Mouse (Mus musculus): ENCODE data around the gene Txndc8. TPM values are rescaled to one million over a fixed set of nuclear protein-coding genes. Genes with fewer than 3 reads are reported as not detected.

Txndc8 gene
- polyA plus RNA-seq, 1 experiment from 2014 or later = not detected

DNA sequence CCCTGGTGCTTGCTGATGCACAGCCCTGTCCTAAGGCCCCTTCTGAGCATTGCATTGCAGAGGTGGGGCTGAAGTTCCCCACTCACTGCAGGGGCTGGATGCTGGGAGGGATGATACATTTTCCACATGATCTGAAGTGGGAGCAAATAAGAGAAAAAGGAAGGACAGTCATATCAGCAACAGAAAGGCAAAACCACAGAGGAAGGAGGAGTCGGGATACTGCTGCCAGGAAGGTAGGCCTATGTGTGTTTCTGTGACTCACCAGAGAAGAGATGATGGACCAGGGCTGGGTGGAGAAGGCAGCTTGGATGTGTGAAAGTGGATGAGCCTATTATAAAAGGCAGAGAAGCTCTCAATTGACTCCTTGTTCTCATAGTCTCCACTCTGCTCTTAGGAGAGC is 23.8 kb upstream of the Txndc8 start:
- Histone ChIP-seq H3K4me2 (ENCODE audit: low read depth, low read length) (no peak overlapping the region), H3K27ac (ENCODE audit: low read length) (no peak overlapping the region), H3K4me3 (ENCODE audit: low read length) (no peak overlapping the region), H3K27me3 (replicated peaks; ENCODE audit: control insufficient read depth, insufficient read depth, low read length) (no peaks in the 10 kb centered on the region), H3K4me1 (ENCODE audit: control insufficient read depth, insufficient read depth, low read length) (no peaks in the 10 kb centered on the region; the same call in 1 of the 2 replicates), H3K9ac (ENCODE audit: low read depth, low read length) (no peak overlapping the region), H3K9me3 (ENCODE audit: control insufficient read depth, low read length) (no peaks in the 10 kb centered on the region), H3K36me3 (ENCODE audit: control insufficient read depth, insufficient read depth, low read length) (no peaks in the 10 kb centered on the region)
- WGBS = 73% methylated on average over 1 of the region's 1 CpGs
- ATAC-seq = no peak

DNA sequence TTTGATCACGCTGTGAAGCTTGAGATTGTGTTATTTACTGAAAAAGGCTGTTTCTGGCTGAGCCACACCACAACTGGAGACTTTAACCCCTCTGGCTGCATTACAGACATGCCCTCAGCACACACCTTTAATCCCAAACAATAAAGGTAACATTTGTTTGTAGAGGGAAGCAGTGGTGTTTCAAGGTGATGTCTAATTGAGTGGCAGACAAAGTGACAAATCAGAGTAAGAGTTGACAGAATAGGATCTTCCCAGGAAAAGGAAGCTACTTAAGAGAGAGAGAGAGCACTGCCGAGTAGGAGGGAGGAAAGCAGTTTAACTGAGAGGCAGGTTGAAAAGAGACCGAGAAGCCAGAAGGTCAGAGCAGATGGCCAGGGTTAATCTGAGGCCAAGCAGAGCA is 5.4 kb downstream of the Txndc8 start:
- Histone ChIP-seq H3K4me3 (ENCODE audit: low read length) (no peak overlapping the region), H3K36me3 (ENCODE audit: control insufficient read depth, insufficient read depth, low read length) (no peaks in the 10 kb centered on the region), H3K9ac (ENCODE audit: low read depth, low read length) (no peak overlapping the region), H3K4me1 (ENCODE audit: control insufficient read depth, insufficient read depth, low read length) (no peaks in the 10 kb centered on the region), H3K9me3 (ENCODE audit: control insufficient read depth, low read length) (no peaks in the 10 kb centered on the region), H3K27me3 (replicated peaks; ENCODE audit: control insufficient read depth, insufficient read depth, low read length) (no peaks in the 10 kb centered on the region), H3K27ac (ENCODE audit: low read length) (no peak overlapping the region), H3K4me2 (ENCODE audit: low read depth, low read length) (no peak overlapping the region)
- WGBS = 66% methylated on average over 3 of the region's 3 CpGs
- ATAC-seq = no peak

DNA sequence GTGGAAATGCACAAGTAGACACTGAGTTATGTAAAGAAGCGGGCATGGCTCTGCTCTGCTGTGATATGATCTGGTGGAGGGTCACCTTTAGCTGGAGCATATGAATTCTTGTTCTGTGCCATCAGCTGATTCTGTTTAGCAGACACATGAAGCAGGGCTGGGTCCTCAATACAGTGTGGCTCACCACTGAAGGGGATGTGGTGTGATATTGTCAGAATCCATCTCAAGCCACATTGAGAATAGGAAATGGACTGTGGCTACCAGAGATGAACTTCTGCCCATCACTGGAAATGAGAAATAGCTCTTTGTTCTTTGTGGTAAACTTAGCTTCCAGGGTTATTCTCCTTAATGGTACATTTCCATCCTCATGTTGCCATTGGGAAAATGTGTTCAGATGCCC is 17.5 kb downstream of the Txndc8 start:
- ATAC-seq = no peak
- Histone ChIP-seq H3K9me3 (ENCODE audit: control insufficient read depth, low read length) (no peaks in the 10 kb centered on the region), H3K4me2 (ENCODE audit: low read depth, low read length) (no peak overlapping the region), H3K27ac (ENCODE audit: low read length) (no peak overlapping the region), H3K4me1 (ENCODE audit: control insufficient read depth, insufficient read depth, low read length) (0 out of 2 replicates have a peak, but pooled peaks cover 4% of the 10 kb centered on the region), H3K36me3 (ENCODE audit: control insufficient read depth, insufficient read depth, low read length) (no peaks in the 10 kb centered on the region), H3K9ac (ENCODE audit: low read depth, low read length) (no peak overlapping the region), H3K4me3 (ENCODE audit: low read length) (no peak overlapping the region), H3K27me3 (replicated peaks; ENCODE audit: control insufficient read depth, insufficient read depth, low read length) (no peaks in the 10 kb centered on the region)
- 90% methylated on average over 1 of the region's 1 CpGs for WGBS

DNA sequence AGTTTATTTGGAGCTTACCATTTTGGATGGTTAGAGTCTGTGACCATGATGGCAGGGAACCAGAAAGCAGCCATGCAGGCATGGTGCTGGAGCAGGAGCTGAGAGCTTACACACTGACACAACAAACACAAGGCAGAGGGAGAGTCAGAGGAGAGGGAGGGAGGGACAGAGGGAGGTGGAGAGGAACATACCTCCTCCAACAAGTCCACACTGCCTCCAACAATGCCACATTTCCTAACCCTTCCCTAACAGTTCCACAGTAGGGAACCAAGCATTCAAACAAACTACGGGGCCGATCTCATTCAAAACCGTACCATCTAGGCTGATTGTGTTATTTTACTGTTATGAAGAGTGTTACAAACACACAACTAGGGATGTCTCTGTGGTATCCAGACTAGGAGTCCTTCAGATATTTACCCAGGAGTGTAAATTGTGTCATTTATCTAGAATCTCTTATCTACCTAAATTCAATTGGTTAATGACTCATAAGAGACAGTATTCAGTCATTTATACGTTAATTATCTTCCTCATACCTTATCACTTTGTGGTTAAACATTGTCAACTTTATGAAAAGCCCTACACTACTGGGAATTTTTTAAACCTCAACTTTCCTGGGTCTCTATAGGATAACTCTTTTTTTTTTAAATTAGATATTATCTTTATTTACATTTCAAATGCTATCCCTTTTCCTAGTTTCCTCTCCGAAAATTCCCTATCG is 34.4 kb downstream of the Txndc8 start:
- Histone ChIP-seq H3K27ac (ENCODE audit: low read length) (peak overlapping the region; percentile 69), H3K4me3 (ENCODE audit: low read length) (no peak overlapping the region), H3K4me1 (ENCODE audit: control insufficient read depth, insufficient read depth, low read length) (peaks cover 6% of the 10 kb centered on the region; the same call in 1 of the 2 replicates), H3K9ac (ENCODE audit: low read depth, low read length) (no peak overlapping the region), H3K36me3 (ENCODE audit: control insufficient read depth, insufficient read depth, low read length) (no peaks in the 10 kb centered on the region), H3K9me3 (ENCODE audit: control insufficient read depth, low read length) (no peaks in the 10 kb centered on the region), H3K4me2 (ENCODE audit: low read depth, low read length) (no peak overlapping the region), H3K27me3 (replicated peaks; ENCODE audit: control insufficient read depth, insufficient read depth, low read length) (no peaks in the 10 kb centered on the region)
- peak; percentile 74 for ATAC-seq
- 68% methylated on average over 6 of the region's 6 CpGs for WGBS

DNA sequence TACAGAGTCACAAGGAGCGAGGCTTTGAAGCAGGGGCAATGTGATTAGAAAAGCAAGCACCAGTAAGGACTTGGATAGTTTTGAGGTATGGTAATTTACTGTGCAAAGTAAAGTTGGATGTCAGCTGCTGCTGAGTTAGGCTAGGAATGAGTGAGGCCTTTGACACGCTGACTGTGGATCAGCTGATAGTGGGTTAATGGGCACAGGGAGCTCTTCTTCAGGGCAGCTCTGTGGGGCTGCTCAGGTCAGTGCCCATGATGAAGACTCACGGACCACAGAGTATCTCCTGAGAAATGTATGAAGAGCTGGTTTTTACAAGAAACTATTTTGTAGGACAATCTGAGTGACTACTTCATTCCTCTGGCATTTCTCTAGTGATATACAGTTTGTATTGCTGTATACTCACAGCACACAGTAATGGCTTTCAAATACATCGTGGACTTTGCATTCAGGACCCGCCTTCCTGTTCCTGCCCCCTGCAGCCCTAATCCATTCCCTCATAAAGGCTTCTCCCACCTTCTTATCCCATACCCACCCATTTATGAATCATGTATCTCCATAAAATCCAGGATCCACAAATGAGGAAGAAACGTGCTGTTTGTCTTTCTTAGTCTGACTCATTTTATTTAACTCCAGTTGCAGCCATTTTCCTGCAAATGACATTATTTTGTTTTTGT is 35.2 kb downstream of the Txndc8 start:
- Histone ChIP-seq H3K9ac (ENCODE audit: low read depth, low read length) (no peak overlapping the region), H3K36me3 (ENCODE audit: control insufficient read depth, insufficient read depth, low read length) (no peaks in the 10 kb centered on the region), H3K27ac (ENCODE audit: low read length) (peak overlapping the region; percentile 9; the same call in 1 of the 2 replicates), H3K4me1 (ENCODE audit: control insufficient read depth, insufficient read depth, low read length) (peaks cover 6% of the 10 kb centered on the region; the same call in 1 of the 2 replicates), H3K4me2 (ENCODE audit: low read depth, low read length) (no peak overlapping the region), H3K27me3 (replicated peaks; ENCODE audit: control insufficient read depth, insufficient read depth, low read length) (no peaks in the 10 kb centered on the region), H3K4me3 (ENCODE audit: low read length) (no peak overlapping the region), H3K9me3 (ENCODE audit: control insufficient read depth, low read length) (no peaks in the 10 kb centered on the region)
- WGBS = 61% methylated on average over 6 of the region's 6 CpGs
- ATAC-seq = peak; percentile 79

DNA sequence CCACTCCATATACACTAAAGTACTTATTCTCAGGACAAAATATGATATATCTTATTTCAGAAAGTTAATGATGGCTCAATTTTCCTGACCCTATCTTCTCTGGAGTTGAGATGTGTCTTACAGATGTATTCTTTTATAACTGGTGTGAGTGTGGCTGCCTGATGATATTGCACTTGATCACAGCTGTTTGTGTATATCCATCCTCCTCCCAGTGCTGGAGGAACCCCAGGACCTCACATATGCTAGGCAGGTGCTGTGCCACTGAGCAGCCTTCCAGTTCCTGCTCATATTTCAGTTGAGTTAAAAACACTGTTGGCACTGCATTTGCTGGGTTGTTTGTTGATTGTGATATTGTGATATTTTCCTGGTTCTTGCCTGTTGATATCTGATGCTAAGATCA is 38.6 kb downstream of the Txndc8 start:
- ATAC-seq = no peak
- H3K27me3 ChIP-seq (replicated peaks; ENCODE audit: control insufficient read depth, insufficient read depth, low read length) = no peaks in the 10 kb centered on the region
- H3K9ac ChIP-seq (ENCODE audit: low read depth, low read length) = no peak overlapping the region
- H3K4me1 ChIP-seq (ENCODE audit: control insufficient read depth, insufficient read depth, low read length) = peaks cover 6% of the 10 kb centered on the region; the same call in 1 of the 2 replicates
- no peak overlapping the region for H3K4me3 ChIP-seq (ENCODE audit: low read length)
- no peak overlapping the region for H3K4me2 ChIP-seq (ENCODE audit: low read depth, low read length)
- H3K27ac ChIP-seq (ENCODE audit: low read length) = no peak overlapping the region
- H3K9me3 ChIP-seq (ENCODE audit: control insufficient read depth, low read length) = no peaks in the 10 kb centered on the region
- H3K36me3 ChIP-seq (ENCODE audit: control insufficient read depth, insufficient read depth, low read length) = no peaks in the 10 kb centered on the region

DNA sequence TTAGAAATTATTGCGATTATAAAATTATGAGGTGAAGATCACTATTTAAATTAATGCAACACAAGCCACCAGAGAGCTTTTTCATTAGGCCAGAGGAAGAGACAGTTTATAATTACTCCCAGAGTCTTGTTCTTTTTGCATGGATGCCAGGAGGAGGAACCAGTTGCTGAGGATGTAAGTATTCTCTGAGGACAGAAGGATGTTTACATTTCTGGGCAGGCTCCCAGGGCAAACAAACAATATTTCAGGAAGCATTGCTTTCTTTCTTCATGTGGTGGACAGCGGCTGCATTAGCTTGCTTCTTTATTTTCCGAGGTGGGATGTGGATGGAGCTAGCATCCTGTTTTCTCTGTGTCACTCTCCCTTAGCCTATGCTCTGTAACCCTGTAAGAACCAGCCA is 41.7 kb downstream of the Txndc8 start:
- Histone ChIP-seq H3K4me3 (ENCODE audit: low read length) (no peak overlapping the region), H3K27ac (ENCODE audit: low read length) (0 out of 2 replicates have a peak overlapping the region, but pooled peaks have one; percentile 54), H3K36me3 (ENCODE audit: control insufficient read depth, insufficient read depth, low read length) (no peaks in the 10 kb centered on the region), H3K4me1 (ENCODE audit: control insufficient read depth, insufficient read depth, low read length) (no peaks in the 10 kb centered on the region), H3K4me2 (ENCODE audit: low read depth, low read length) (no peak overlapping the region), H3K9ac (ENCODE audit: low read depth, low read length) (no peak overlapping the region), H3K27me3 (replicated peaks; ENCODE audit: control insufficient read depth, insufficient read depth, low read length) (no peaks in the 10 kb centered on the region), H3K9me3 (ENCODE audit: control insufficient read depth, low read length) (no peaks in the 10 kb centered on the region)
- WGBS = 60% methylated on average over 3 of the region's 3 CpGs
- ATAC-seq = no peak

DNA sequence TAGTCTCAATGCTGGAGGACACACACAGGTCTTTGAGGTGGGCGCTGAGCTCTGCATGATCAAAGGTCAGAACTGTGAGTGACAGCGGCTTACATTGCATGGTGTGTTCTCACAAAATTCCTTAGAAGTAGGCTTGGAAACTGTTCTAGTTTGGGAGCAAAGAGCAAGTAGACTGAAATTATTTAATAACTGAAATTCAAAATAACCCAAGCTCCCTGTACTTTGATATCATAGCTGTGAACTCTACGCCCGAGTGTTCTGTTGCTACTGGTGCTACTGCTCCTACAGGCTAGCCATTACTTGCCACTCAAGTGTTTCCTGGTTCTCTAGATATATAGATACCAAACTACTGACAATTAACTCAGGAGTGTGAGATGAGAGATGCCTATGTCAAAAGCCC is 43.4 kb downstream of the Txndc8 start:
- WGBS = 93% methylated on average over 4 of the region's 4 CpGs
- Histone ChIP-seq H3K9me3 (ENCODE audit: control insufficient read depth, low read length) (no peaks in the 10 kb centered on the region), H3K36me3 (ENCODE audit: control insufficient read depth, insufficient read depth, low read length) (no peaks in the 10 kb centered on the region), H3K4me3 (ENCODE audit: low read length) (no peak overlapping the region), H3K9ac (ENCODE audit: low read depth, low read length) (no peak overlapping the region), H3K4me2 (ENCODE audit: low read depth, low read length) (no peak overlapping the region), H3K4me1 (ENCODE audit: control insufficient read depth, insufficient read depth, low read length) (no peaks in the 10 kb centered on the region), H3K27ac (ENCODE audit: low read length) (no peak overlapping the region), H3K27me3 (replicated peaks; ENCODE audit: control insufficient read depth, insufficient read depth, low read length) (no peaks in the 10 kb centered on the region)
- ATAC-seq = no peak

DNA sequence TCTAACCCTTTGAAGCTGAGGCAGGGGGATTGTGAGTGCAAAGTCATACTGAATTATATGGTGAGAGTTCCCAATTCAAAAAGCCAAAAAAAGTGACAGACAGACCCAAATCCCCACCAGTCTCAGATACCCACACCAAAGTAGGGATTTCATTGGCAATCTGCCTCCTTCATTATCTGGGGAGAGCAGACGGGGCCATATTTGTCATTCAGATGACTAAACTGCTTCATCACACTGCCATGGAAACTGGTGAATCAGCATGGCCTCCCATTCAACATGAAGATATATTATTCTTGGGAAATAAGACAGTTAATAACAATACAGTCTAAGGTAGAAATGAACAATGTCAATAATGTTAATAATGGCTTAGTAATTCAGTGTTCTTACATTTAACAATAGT is 44.8 kb downstream of the Txndc8 start:
- WGBS = 69% methylated on average over 1 of the region's 1 CpGs
- no peak for ATAC-seq
- Histone ChIP-seq H3K4me1 (ENCODE audit: control insufficient read depth, insufficient read depth, low read length) (no peaks in the 10 kb centered on the region), H3K4me3 (ENCODE audit: low read length) (no peak overlapping the region), H3K36me3 (ENCODE audit: control insufficient read depth, insufficient read depth, low read length) (no peaks in the 10 kb centered on the region), H3K27ac (ENCODE audit: low read length) (no peak overlapping the region), H3K9me3 (ENCODE audit: control insufficient read depth, low read length) (no peaks in the 10 kb centered on the region), H3K27me3 (replicated peaks; ENCODE audit: control insufficient read depth, insufficient read depth, low read length) (no peaks in the 10 kb centered on the region), H3K4me2 (ENCODE audit: low read depth, low read length) (no peak overlapping the region), H3K9ac (ENCODE audit: low read depth, low read length) (no peak overlapping the region)
